Comparison of ENCODE assay signal across 10 mouse cellular contexts in genomic region chr13:37880581-37881130, GRCm38 (mm10).
A peak's percentile ranks its signal among the peaks of the same experiment; 100 is the strongest.
DNase-seq lines count a peak whose midpoint lies in the region; ATAC-seq and TF ChIP-seq lines count a peak whose summit lies in the region.
"Had no signal": no experiment of that assay in that cellular context is flagged by ENCODE, and none has a peak within 500 bp of the region (broad histone marks: within the 10 kb centered on the region; RNA-seq: fewer than 3 reads in every experiment).

No protein-coding gene starts in this region.

- no peak overlapping the region for H3K4me2 ChIP-seq in embryonic facial prominence, embryonic 12.5 days (replicated peaks)
- H3K4me2 ChIP-seq in intestine, postnatal 0 days (replicated peaks; ENCODE audit: low read depth) = peak overlapping the region; percentile 40; the same call in 1 of the 2 replicates

- DNase-seq in embryonic facial prominence, embryonic 10.5 days (ENCODE audit: low spot score) = no peak
- DNase-seq in MEL-GATA-1-ER (ENCODE audit: extremely low read depth, low read depth) = peak; percentile 70
- DNase-seq in cerebellum, postnatal 36 days = no peak
- no peak for DNase-seq in left cerebral cortex, postnatal 4 days
- no peak for DNase-seq in gastrocnemius, adult 18-20 months (ENCODE audit: low spot score)
- DNase-seq: cerebellum, adult 11 months; right cerebral cortex, postnatal 14 days had no signal

- no peak for TF ChIP-seq CTCF in intestine, postnatal 0 days (IDR thresholded peaks at IDR 0.05; ENCODE audit: low read depth)

- H3K36me3 ChIP-seq in embryonic facial prominence, embryonic 12.5 days = no peaks in the 10 kb centered on the region
- no peaks in the 10 kb centered on the region for H3K36me3 ChIP-seq in embryonic facial prominence, embryonic 10.5 days (replicated peaks)
- no peaks in the 10 kb centered on the region; the same call in 1 of the 2 replicates for H3K36me3 ChIP-seq in intestine, postnatal 0 days (ENCODE audit: control insufficient read depth, insufficient read depth)

- H3K4me1 ChIP-seq in embryonic facial prominence, embryonic 12.5 days = peaks cover 30% of the 10 kb centered on the region
- H3K4me1 ChIP-seq in embryonic facial prominence, embryonic 10.5 days = peaks cover 35% of the 10 kb centered on the region
- peaks cover 34% of the 10 kb centered on the region for H3K4me1 ChIP-seq in intestine, postnatal 0 days (replicated peaks; ENCODE audit: control insufficient read depth, insufficient read depth, low read length)

- WGBS in embryonic facial prominence, embryonic 12.5 days = 40% methylated on average over 9 of the region's 9 CpGs
- WGBS in embryonic facial prominence, embryonic 10.5 days = 62% methylated on average over 9 of the region's 9 CpGs
- 12% methylated on average over 9 of the region's 9 CpGs for WGBS in intestine, postnatal 0 days

- no peaks in the 10 kb centered on the region for H3K9me3 ChIP-seq in embryonic facial prominence, embryonic 12.5 days
- H3K9me3 ChIP-seq in embryonic facial prominence, embryonic 10.5 days = no peaks in the 10 kb centered on the region
- H3K9me3 ChIP-seq in intestine, postnatal 0 days (ENCODE audit: control insufficient read depth) = no peaks in the 10 kb centered on the region

- H3K27me3 ChIP-seq in embryonic facial prominence, embryonic 12.5 days = no peaks in the 10 kb centered on the region
- no peaks in the 10 kb centered on the region for H3K27me3 ChIP-seq in embryonic facial prominence, embryonic 10.5 days (replicated peaks; ENCODE audit: low read depth, poor library complexity, severe bottlenecking)
- H3K27me3 ChIP-seq in intestine, postnatal 0 days (replicated peaks; ENCODE audit: control insufficient read depth, insufficient read depth, low read length) = no peaks in the 10 kb centered on the region

- H3K27ac ChIP-seq in embryonic facial prominence, embryonic 12.5 days = 0 out of 2 replicates have a peak overlapping the region, but pooled peaks have one; percentile 38
- no peak overlapping the region; the same call in 1 of the 2 replicates for H3K27ac ChIP-seq in embryonic facial prominence, embryonic 10.5 days (replicated peaks)
- peak overlapping the region; percentile 42 for H3K27ac ChIP-seq in intestine, postnatal 0 days (ENCODE audit: low read depth, low read length)

- intact Hi-C loops in left cerebral cortex, postnatal 4 days (cut with DNase I) = no loop called here

- H3K9ac ChIP-seq in embryonic facial prominence, embryonic 12.5 days = no peak overlapping the region
- no peak overlapping the region for H3K9ac ChIP-seq in intestine, postnatal 0 days (ENCODE audit: low read depth, low read length)

- no peak for ATAC-seq in embryonic facial prominence, embryonic 12.5 days (ENCODE audit: insufficient number of reproducible peaks, insufficient read depth, low FRiP score, low TSS enrichment)
- no peak for ATAC-seq in intestine, postnatal 0 days
- peak; percentile 19; the same call in 1 of the 2 replicates for ATAC-seq in megakaryocyte-erythroid progenitor cell, adult 5-6 weeks (replicated peaks; ENCODE audit: low FRiP score, low TSS enrichment, poor library complexity, severe bottlenecking)

- H3K4me3 ChIP-seq in embryonic facial prominence, embryonic 12.5 days = no peak overlapping the region
- no peak overlapping the region for H3K4me3 ChIP-seq in embryonic facial prominence, embryonic 10.5 days
- H3K4me3 ChIP-seq in intestine, postnatal 0 days (ENCODE audit: low read depth, low read length) = no peak overlapping the region
